33 mouse cellular contexts compared by ENCODE assay signal in genomic region chr13:34759202-34759601, GRCm38 (mm10). TPM values are rescaled to one million over a fixed set of nuclear protein-coding genes. Genes with fewer than 3 reads are reported as not detected.
"Had no signal": no experiment of that assay in that cellular context is flagged by ENCODE, and none has a peak within 500 bp of the region (broad histone marks: within the 10 kb centered on the region; RNA-seq: fewer than 3 reads in every experiment).

No protein-coding gene starts in this region.

- H3K36me3 ChIP-seq: heart, embryonic 13.5 days; heart, embryonic 15.5 days; hindbrain, embryonic 13.5 days; hindbrain, embryonic 15.5 days; kidney, embryonic 15.5 days; limb, embryonic 10.5 days; limb, embryonic 12.5 days; liver, embryonic 13.5 days had no signal

- H3K4me2 ChIP-seq: heart, embryonic 11.5 days; heart, embryonic 13.5 days; heart, embryonic 15.5 days; hindbrain, embryonic 13.5 days; hindbrain, embryonic 15.5 days; kidney, embryonic 15.5 days; limb, embryonic 12.5 days; liver, embryonic 11.5 days; liver, embryonic 13.5 days had no signal

- H3K27me3 ChIP-seq: heart, embryonic 13.5 days; heart, embryonic 15.5 days; hindbrain, embryonic 13.5 days; hindbrain, embryonic 15.5 days; kidney, embryonic 15.5 days; limb, embryonic 12.5 days; liver, embryonic 13.5 days had no signal

- H3K4me3 ChIP-seq: gastrocnemius, adult 2 months; heart, embryonic 13.5 days; heart, embryonic 15.5 days; hindbrain, embryonic 13.5 days; hindbrain, embryonic 15.5 days; kidney, embryonic 15.5 days; left cerebral cortex, adult 2 months; limb, embryonic 10.5 days; limb, embryonic 12.5 days; liver, embryonic 13.5 days had no signal

- H3K27ac ChIP-seq: gastrocnemius, adult 2 months; heart, embryonic 13.5 days; heart, embryonic 15.5 days; hindbrain, embryonic 13.5 days; hindbrain, embryonic 15.5 days; hindbrain, postnatal 0 days; kidney, embryonic 15.5 days; kidney, postnatal 0 days; left cerebral cortex, adult 2 months; limb, embryonic 12.5 days; liver, embryonic 13.5 days had no signal

- H3K9me3 ChIP-seq: heart, embryonic 13.5 days; heart, embryonic 15.5 days; hindbrain, embryonic 13.5 days; hindbrain, embryonic 15.5 days; kidney, embryonic 15.5 days; limb, embryonic 10.5 days; limb, embryonic 12.5 days; liver, embryonic 13.5 days had no signal

- DNase-seq: gastrocnemius, adult 2 months; gastrocnemius, postnatal 10 days; gastrocnemius, postnatal 25 days; heart, adult 18-20 months; heart, postnatal 14 days; heart, postnatal 36 days; kidney, adult 11 months; kidney, adult 2 months; kidney, adult 9 months; kidney, postnatal 14 days; kidney, postnatal 36 days; layer of hippocampus, adult 9-11 months; liver; liver, embryonic 13.5 days had no signal

RNA-seq across cellular contexts. Expression of gene Fam50b, which starts 24.6 kb away (rescaled TPM):
- polyA plus RNA-seq: frontal cortex, adult 2 months; heart, embryonic 11.5 days; heart, embryonic 13.5 days; heart, embryonic 15.5 days; heart, postnatal 0 days; hindbrain, embryonic 11.5 days; hindbrain, embryonic 13.5 days; hindbrain, embryonic 15.5 days; intestine, embryonic 14.5 days; intestine, embryonic 16.5 days; kidney, embryonic 15.5 days; kidney, postnatal 0 days; large intestine, adult 2 months; limb, embryonic 12.5 days; limb, embryonic 14.5 days; liver, embryonic 11.5 days; liver, embryonic 13.5 days had no signal
